Mouse (Mus musculus) MEL (cell line): ENCODE measurements around the gene Trim65. TPM values are rescaled to one million over a fixed set of nuclear protein-coding genes. Genes with fewer than 3 reads are reported as not detected.

ENCODE experiments used
- DNase-seq: peaks from one replicate; pipeline ENCODE4 v3.0.0; 2011; ENCODE audit warnings: low read depth, low spot score
- H3K27ac ChIP-seq: 2 replicates; pipeline ENCODE4 v1.5.1; 2012; ENCODE audit warnings: low read depth, mild to moderate bottlenecking, control low read depth, low read length, moderate library complexity; ENCODE audit not compliant: control insufficient read depth
- H3K27me3 ChIP-seq, 2 experiments: fragments of 150-350 bp in 1 of 2; sonication (generic) in 1 of 2; 2 replicates each; pipeline ENCODE4 v1.6.1; 2012; ENCODE audit warnings: low read length in 2 of 2, mild to moderate bottlenecking in 2 of 2, improper control_type of control experiment in 1 of 2, moderate library complexity in 1 of 2; ENCODE audit not compliant: insufficient read depth in 2 of 2, control insufficient read depth in 1 of 2
- H3K36me3 ChIP-seq, 2 experiments: 2 replicates each; pipeline ENCODE4 v1.6.1; 2012 to 2014; ENCODE audit warnings: low read length in 2 of 2, improper control_type of control experiment in 1 of 2, inconsistent platforms in 1 of 2, mild to moderate bottlenecking in 1 of 2; ENCODE audit not compliant: insufficient read depth in 2 of 2, control insufficient read depth in 1 of 2
- H3K4me1 ChIP-seq, 2 experiments: fragments of 150-350 bp in 1 of 2; sonication (generic) in 1 of 2; 2 replicates each; pipeline ENCODE4 v1.6.1; 2012; ENCODE audit warnings: low read length in 2 of 2, improper control_type of control experiment in 1 of 2, mild to moderate bottlenecking in 1 of 2; ENCODE audit not compliant: insufficient read depth in 2 of 2, control insufficient read depth in 1 of 2
- H3K4me3 ChIP-seq, 2 experiments: fragments of 150-350 bp in 1 of 2; sonication (generic) in 1 of 2; 2 replicates each; pipeline ENCODE4 v1.5.1; 2012; ENCODE audit warnings: low read depth in 2 of 2, low read length in 2 of 2, mild to moderate bottlenecking in 2 of 2, moderate library complexity in 2 of 2, control low read depth in 1 of 2, improper control_type of control experiment in 1 of 2; ENCODE audit not compliant: control insufficient read depth in 1 of 2, insufficient read depth in 1 of 2
- H3K79me2 ChIP-seq: 2 replicates; pipeline ENCODE4 v1.6.1; 2012; ENCODE audit warnings: mild to moderate bottlenecking, low read length, moderate library complexity; ENCODE audit not compliant: control insufficient read depth, poor library complexity, insufficient read depth
- H3K9ac ChIP-seq: 2 replicates; pipeline ENCODE4 v1.6.1; 2012; ENCODE audit warnings: low read depth, mild to moderate bottlenecking, control low read depth, low read length, moderate library complexity; ENCODE audit not compliant: control insufficient read depth, poor library complexity, severe bottlenecking
- H3K9me3 ChIP-seq: fragments of 150-350 bp; sonication (generic); replicated peaks from 2 replicates; pipeline ENCODE4 v1.6.1; 2012; ENCODE audit warnings: mild to moderate bottlenecking, low read length, improper control_type of control experiment, moderate library complexity; ENCODE audit not compliant: insufficient read depth
- BHLHE40 ChIP-seq: IDR thresholded peaks from 2 replicates; pipeline ENCODE4 v1.6.1; 2012; ENCODE audit warnings: low read depth, mild to moderate bottlenecking, inconsistent platforms, low read length, improper control_type of control experiment, borderline replicate concordance
- CHD1 ChIP-seq: IDR thresholded peaks from 2 replicates; pipeline ENCODE4 v1.6.1; 2012; ENCODE audit warnings: low read depth, mild to moderate bottlenecking, inconsistent platforms, low read length, improper control_type of control experiment
- CTCF ChIP-seq, 3 experiments: IDR thresholded peaks in 2 of 3; conservative IDR thresholded peaks in 1 of 3; 2 replicates each; pipeline ENCODE4 v1.5.1; 2011 to 2012; ENCODE audit warnings: low read length in 3 of 3, low read depth in 2 of 3, mild to moderate bottlenecking in 2 of 3, improper control_type of control experiment in 1 of 3, inconsistent platforms in 1 of 3, mixed read lengths in 1 of 3, moderate library complexity in 1 of 3; ENCODE audit not compliant: control insufficient read depth in 1 of 3, insufficient read depth in 1 of 3, poor library complexity in 1 of 3, severe bottlenecking in 1 of 3
- E2F4 ChIP-seq: IDR thresholded peaks from 2 replicates; pipeline ENCODE4 v1.6.1; 2011; ENCODE audit warnings: low read depth, low read length, improper control_type of control experiment, borderline replicate concordance
- ELF1 ChIP-seq: IDR thresholded peaks from 2 replicates; pipeline ENCODE4 v1.6.1; 2014; ENCODE audit warnings: low read depth, mild to moderate bottlenecking, inconsistent platforms, low read length, improper control_type of control experiment, moderate library complexity
- ETS1 ChIP-seq: IDR thresholded peaks from 2 replicates; pipeline ENCODE4 v1.6.1; 2012; ENCODE audit warnings: low read depth, mild to moderate bottlenecking, inconsistent platforms, low read length, improper control_type of control experiment, moderate library complexity
- GABPA ChIP-seq: IDR thresholded peaks from 2 replicates; pipeline ENCODE4 v1.6.1; 2012; ENCODE audit warnings: low read depth, mild to moderate bottlenecking, inconsistent platforms, low read length, improper control_type of control experiment, moderate library complexity
- GATA1 ChIP-seq: IDR thresholded peaks from 2 replicates; pipeline ENCODE4 v1.6.1; 2011; ENCODE audit warnings: low read depth, low read length, improper control_type of control experiment
- HCFC1 ChIP-seq: IDR thresholded peaks from 2 replicates; pipeline ENCODE4 v1.6.1; 2012; ENCODE audit warnings: low read depth, mild to moderate bottlenecking, inconsistent platforms, low read length, improper control_type of control experiment, moderate library complexity
- KAT2A ChIP-seq: conservative IDR thresholded peaks from 2 replicates; pipeline ENCODE4 v1.6.1; 2012; ENCODE audit warnings: low read depth, low read length, improper control_type of control experiment, inconsistent platforms
- MAZ ChIP-seq: IDR thresholded peaks from 2 replicates; pipeline ENCODE4 v1.6.1; 2012; ENCODE audit warnings: low read depth, mild to moderate bottlenecking, inconsistent platforms, low read length, improper control_type of control experiment
- MXI1 ChIP-seq: IDR thresholded peaks from 2 replicates; pipeline ENCODE4 v1.6.1; 2011; ENCODE audit warnings: mild to moderate bottlenecking, low read depth, low read length, improper control_type of control experiment
- MYB ChIP-seq: IDR thresholded peaks from 2 replicates; pipeline ENCODE4 v1.6.1; 2011; ENCODE audit warnings: mild to moderate bottlenecking, low read depth, low read length, improper control_type of control experiment
- MYC ChIP-seq: IDR thresholded peaks from 2 replicates; pipeline ENCODE4 v1.6.1; 2011; ENCODE audit warnings: low read depth, mild to moderate bottlenecking, low read length, improper control_type of control experiment, moderate library complexity
- NELFE ChIP-seq: IDR thresholded peaks from 2 replicates; pipeline ENCODE4 v1.6.1; 2011; ENCODE audit warnings: low read depth, low read length, improper control_type of control experiment
- POLR2A ChIP-seq, 2 experiments: IDR thresholded peaks; 2 replicates each; pipeline ENCODE4 v1.6.1; 2011 to 2012; ENCODE audit warnings: low read length in 2 of 2, mild to moderate bottlenecking in 2 of 2, control low read depth in 1 of 2, improper control_type of control experiment in 1 of 2, low read depth in 1 of 2, moderate library complexity in 1 of 2; ENCODE audit not compliant: control insufficient read depth in 1 of 2, insufficient read depth in 1 of 2, poor library complexity in 1 of 2
- POLR2AphosphoS2 ChIP-seq: IDR thresholded peaks from 2 replicates; pipeline ENCODE4 v1.6.1; 2011; ENCODE audit warnings: low read length, improper control_type of control experiment
- SMC3 ChIP-seq: IDR thresholded peaks from 2 replicates; pipeline ENCODE4 v1.6.1; 2011; ENCODE audit warnings: low read depth, low read length, improper control_type of control experiment
- ZC3H11A ChIP-seq: IDR thresholded peaks from 2 replicates; pipeline ENCODE4 v1.6.1; 2012; ENCODE audit warnings: low read depth, mild to moderate bottlenecking, inconsistent platforms, low read length, improper control_type of control experiment
- polyA plus RNA-seq, 2 experiments: library from polyadenylated mRNA; stranded (reverse) in 1 of 2; unstranded in 1 of 2; fragments of >175 nt in 1 of 2; fragments of >200 nt in 1 of 2; gene quantifications; 2 replicates each; pipeline versions ENCODE4 v1.2.1 to v1.2.4; 2012; ENCODE audit warnings: low replicate concordance in 2 of 2, low read depth in 1 of 2; ENCODE audit not compliant: insufficient read length in 2 of 2, insufficient read depth in 1 of 2, missing spikeins in 1 of 2
- total RNA-seq: library from RNA; depleted of rRNA; stranded (reverse); fragments of 300-350 nt; gene quantifications from 2 replicates; pipeline ENCODE4 v1.2.3, GENCODE M21; 2012

Trim65 gene
- total and polyA plus RNA-seq, 3 experiments, result 8.8 to 10.7 TPM; not detected in 1

DNA sequence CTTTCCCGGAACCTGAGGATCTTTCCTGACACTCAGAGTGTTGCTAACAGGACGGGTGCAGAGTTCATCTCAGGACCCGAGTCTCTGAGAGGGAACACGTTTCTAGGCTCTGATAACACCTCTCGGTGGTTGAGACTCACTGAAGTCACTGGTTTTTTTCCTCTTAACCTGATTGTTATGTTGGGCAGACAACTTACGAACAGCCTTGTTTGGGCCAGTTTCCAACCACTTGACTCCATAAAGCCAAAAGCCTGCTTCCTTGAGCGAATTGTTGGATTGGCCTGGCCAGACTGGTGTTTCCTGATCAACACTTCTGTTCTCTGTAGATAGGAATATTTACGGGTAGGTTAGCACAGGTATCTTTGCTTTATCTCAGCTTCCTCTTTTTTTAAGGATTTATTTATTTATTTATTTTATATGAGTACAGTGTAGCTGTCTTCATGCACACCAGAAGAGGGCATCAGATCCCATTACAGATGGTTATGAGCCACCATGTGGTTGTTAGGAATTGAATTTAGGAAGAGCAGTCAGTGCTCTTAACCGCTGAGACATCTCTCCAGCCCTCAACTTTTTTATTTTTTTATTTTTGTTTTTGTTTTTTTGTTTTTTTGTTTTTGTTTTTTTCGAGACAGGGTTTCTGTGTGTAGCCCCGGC lies 42.1 kb downstream of the Trim65 start (continued):
- TF ChIP-seq GABPA, result no peak
- TF ChIP-seq SMC3, result peak; percentile 25
- no peak; the same call in 1 of the 2 replicates for TF ChIP-seq ELF1
- no peak for TF ChIP-seq NELFE
- TF ChIP-seq BHLHE40, result peak; percentile 83
- TF ChIP-seq MAZ, result no peak
- peak; percentile 93 for TF ChIP-seq ETS1
- TF ChIP-seq POLR2A (IDR thresholded peaks at IDR 0.05; ENCODE audit: control insufficient read depth in 1 of 2, insufficient read depth in 1 of 2, low read depth in 1 of 2, low read length in 2 of 2, poor library complexity in 1 of 2), result peak in 1 of 2 experiments; percentile 28; a peak in 1 of 4 replicates
- TF ChIP-seq MXI1, result peak; percentile 54; the same call in 1 of the 2 replicates
- peak; percentile 97 for TF ChIP-seq GATA1
- TF ChIP-seq ZC3H11A, result peak; percentile 17; the same call in 1 of the 2 replicates

DNA sequence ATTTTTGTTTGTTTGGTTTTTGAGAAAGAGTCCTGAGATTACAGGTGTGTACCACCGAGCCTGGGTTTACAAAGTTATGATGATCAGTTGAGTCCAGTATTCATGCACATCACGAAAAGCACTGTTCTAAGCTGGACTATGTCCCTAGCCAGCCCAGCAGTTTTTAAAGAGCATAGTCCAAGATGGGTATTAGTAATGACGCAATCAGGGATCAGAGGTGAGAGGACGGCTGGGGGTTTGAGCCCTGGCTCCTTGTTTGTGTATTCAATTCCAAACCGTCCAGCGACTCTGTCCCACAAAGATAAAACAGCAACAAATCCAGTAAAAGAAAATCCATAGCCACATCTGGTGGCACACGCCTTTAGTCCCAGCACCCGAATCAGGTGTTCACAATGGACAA lies 42.7 kb downstream of the Trim65 start:
- Histone ChIP-seq H3K27ac (peak overlapping the region; percentile 93), H3K79me2 (peaks cover 9% of the 10 kb centered on the region), H3K4me3 (peak overlapping the region; percentile 53 to 78; a peak in 3 of 4 replicates), H3K9ac (peak overlapping the region; percentile 86), H3K9me3 (no peaks in the 10 kb centered on the region), H3K4me1 (peaks cover 10 to 39% of the 10 kb centered on the region in 2 experiments), H3K27me3 (no peaks in the 10 kb centered on the region), H3K36me3 (peaks cover 0 to 37% of the 10 kb centered on the region in 2 experiments; a peak in 2 of 4 replicates)
- TF ChIP-seq MYC, result no peak
- TF ChIP-seq ETS1, result no peak
- no peak for TF ChIP-seq SMC3
- no peak for TF ChIP-seq NELFE
- peak; percentile 77; the same call in 1 of the 2 replicates for TF ChIP-seq CHD1
- no peak for TF ChIP-seq KAT2A
- no peak for TF ChIP-seq CTCF (IDR thresholded peaks at IDR 0.05 in 2 of 3, conservative IDR thresholded peaks at IDR 0.05 in 1 of 3; ENCODE audit: control insufficient read depth in 1 of 3, insufficient read depth in 1 of 3, low read depth in 2 of 3, low read length in 3 of 3, poor library complexity in 1 of 3, severe bottlenecking in 1 of 3)
- no peak; the same call in 1 of the 2 replicates for TF ChIP-seq POLR2AphosphoS2
- 0 out of 2 replicates have a peak, but pooled peaks have one; percentile 32 for TF ChIP-seq E2F4
- no peak for TF ChIP-seq HCFC1
- TF ChIP-seq MYB, result peak; percentile 26; the same call in 1 of the 2 replicates
- DNase-seq, result no peak
